Comparison of ENCODE assay signal across 14 mouse cellular contexts in genomic region chr4:116217046-116217445, GRCm38 (mm10). TPM values are rescaled to one million over a fixed set of nuclear protein-coding genes. Genes with fewer than 3 reads are reported as not detected.
A peak's percentile ranks its signal among the peaks of the same experiment; 100 is the strongest.
DNase-seq lines count a peak whose midpoint lies in the region; ATAC-seq and TF ChIP-seq lines count a peak whose summit lies in the region.
"Had no signal": no experiment of that assay in that cellular context is flagged by ENCODE, and none has a peak within 500 bp of the region (broad histone marks: within the 10 kb centered on the region; RNA-seq: fewer than 3 reads in every experiment).

No protein-coding gene starts in this region.

- H3K4me3 ChIP-seq in heart, embryonic 11.5 days (ENCODE audit: low read depth, low read length) = no peak overlapping the region
- H3K4me3 ChIP-seq in limb, embryonic 14.5 days (replicated peaks; ENCODE audit: low read length) = no peak overlapping the region
- H3K4me3 ChIP-seq in limb, embryonic 10.5 days = no peak overlapping the region
- H3K4me3 ChIP-seq: forebrain, embryonic 15.5 days; limb, embryonic 12.5 days had no signal

- H3K4me2 ChIP-seq in heart, embryonic 11.5 days = no peak overlapping the region
- H3K4me2 ChIP-seq in limb, embryonic 14.5 days (replicated peaks; ENCODE audit: low read depth, low read length, severe bottlenecking) = no peak overlapping the region
- H3K4me2 ChIP-seq: forebrain, embryonic 15.5 days; limb, embryonic 12.5 days had no signal

- no peaks in the 10 kb centered on the region for H3K36me3 ChIP-seq in heart, embryonic 11.5 days (ENCODE audit: control insufficient read depth, insufficient read depth, low read length)
- H3K36me3 ChIP-seq in limb, embryonic 14.5 days (ENCODE audit: control insufficient read depth, insufficient read depth, low read length) = no peaks in the 10 kb centered on the region
- H3K36me3 ChIP-seq in limb, embryonic 10.5 days = no peaks in the 10 kb centered on the region
- H3K36me3 ChIP-seq: forebrain, embryonic 15.5 days; limb, embryonic 12.5 days had no signal

- no peak overlapping the region for H3K9ac ChIP-seq in heart, embryonic 11.5 days (ENCODE audit: low read depth, low read length)
- H3K9ac ChIP-seq in limb, embryonic 14.5 days (ENCODE audit: low read depth, low read length, severe bottlenecking) = no peak overlapping the region
- H3K9ac ChIP-seq: forebrain, embryonic 15.5 days; limb, embryonic 12.5 days had no signal

- H3K27ac ChIP-seq in heart, embryonic 11.5 days (ENCODE audit: low read depth, low read length) = no peak overlapping the region
- no peak overlapping the region for H3K27ac ChIP-seq in limb, embryonic 14.5 days (replicated peaks; ENCODE audit: low read depth, low read length)
- H3K27ac ChIP-seq in limb, embryonic 10.5 days = no peak overlapping the region
- H3K27ac ChIP-seq: forebrain, embryonic 15.5 days; limb, embryonic 12.5 days; stomach, postnatal 0 days had no signal

- H3K9me3 ChIP-seq in heart, embryonic 11.5 days (replicated peaks; ENCODE audit: control insufficient read depth, low read length) = no peaks in the 10 kb centered on the region
- no peaks in the 10 kb centered on the region for H3K9me3 ChIP-seq in limb, embryonic 14.5 days (ENCODE audit: control insufficient read depth, low read length)
- H3K9me3 ChIP-seq in limb, embryonic 10.5 days (replicated peaks) = no peaks in the 10 kb centered on the region
- H3K9me3 ChIP-seq: forebrain, embryonic 15.5 days; limb, embryonic 12.5 days had no signal

- H3K27me3 ChIP-seq in heart, embryonic 11.5 days (ENCODE audit: control insufficient read depth, insufficient read depth, low read length) = no peaks in the 10 kb centered on the region
- H3K27me3 ChIP-seq in limb, embryonic 14.5 days (ENCODE audit: control insufficient read depth, insufficient read depth, low read length) = no peaks in the 10 kb centered on the region
- no peaks in the 10 kb centered on the region for H3K27me3 ChIP-seq in limb, embryonic 10.5 days (ENCODE audit: low read depth, poor library complexity, severe bottlenecking)
- H3K27me3 ChIP-seq: forebrain, embryonic 15.5 days; limb, embryonic 12.5 days had no signal

- H3K4me1 ChIP-seq in heart, embryonic 11.5 days (ENCODE audit: control insufficient read depth, insufficient read depth, low read length) = peaks cover 3% of the 10 kb centered on the region; the same call in 1 of the 2 replicates
- H3K4me1 ChIP-seq in limb, embryonic 14.5 days (ENCODE audit: control insufficient read depth, insufficient read depth, low read length) = no peaks in the 10 kb centered on the region
- H3K4me1 ChIP-seq in limb, embryonic 10.5 days = peaks cover 10% of the 10 kb centered on the region
- H3K4me1 ChIP-seq: limb, embryonic 12.5 days had no signal

- DNase-seq in heart, adult 8-10 months (ENCODE audit: low spot score) = peak; percentile 10
- DNase-seq in limb, embryonic 14.5 days (ENCODE audit: low spot score) = peak; percentile 32
- no peak for DNase-seq in limb, embryonic 10.5 days (ENCODE audit: low spot score)
- DNase-seq in adrenal gland, adult 8-10 months = peak; percentile 25
- peak; percentile 76 to 83 for DNase-seq in cerebellum, postnatal 25 days
- no peak for DNase-seq in c-Kit-positive CD71-positive TER-119-positive erythroid progenitor cells, embryonic 14.5 days (ENCODE audit: low spot score)
- no peak for DNase-seq in spleen, adult 18-20 months
- DNase-seq: lung, postnatal 36 days had no signal

- no peak for ATAC-seq in heart, embryonic 11.5 days (replicated peaks; ENCODE audit: insufficient number of reproducible peaks, low FRiP score, low TSS enrichment)
- ATAC-seq in limb, embryonic 14.5 days (ENCODE audit: low FRiP score, low read depth) = no peak
- ATAC-seq: forebrain, embryonic 15.5 days had no signal

- TF ChIP-seq POLR2A in limb, embryonic 14.5 days (IDR thresholded peaks at IDR 0.05; ENCODE audit: borderline replicate concordance, extremely low read depth, insufficient read depth, insufficient read length) = no peak

- WGBS in heart, embryonic 11.5 days (ENCODE audit: insufficient replicate concordance) = 35% methylated on average over 2 of the region's 2 CpGs
- 42% methylated on average over 2 of the region's 2 CpGs for WGBS in limb, embryonic 14.5 days
- 62% methylated on average over 2 of the region's 2 CpGs for WGBS in limb, embryonic 10.5 days

RNA-seq across cellular contexts. Expression of gene Pik3r3, which starts 4.4 kb away (rescaled TPM):
- total RNA-seq in heart, adult 8-10 months (2022) = 10 to 100 TPM in 3 of 4 experiments, 1 to 10 TPM in 1; 8.5 to 14.9 (median 11.9) TPM
- polyA plus RNA-seq in heart, embryonic 11.5 days (2014; fragmentation: Nextera tagmentation; extraction: Ambion mirVana) = 21.5 and 22.4 TPM in 2 replicates
- 24.8 and 27.1 TPM in 2 replicates for polyA plus RNA-seq in limb, embryonic 14.5 days (2012; rRNA removed)
- polyA plus RNA-seq in limb, embryonic 14.5 days (2014; fragmentation: Nextera tagmentation; extraction: Ambion mirVana) = 14.7 and 21.7 TPM in 2 replicates
- polyA plus RNA-seq in limb, embryonic 10.5 days (2016; fragmentation: Nextera tagmentation; extraction: Ambion mirVana) = 26.6 and 45.2 TPM in 2 replicates
- 10 to 100 TPM; 21.5 to 41.2 (median 31.1) TPM for total RNA-seq in adrenal gland, adult 8-10 months (2022)

RNA-seq across cellular contexts. Expression of gene Gm49337, which starts 43.9 kb away (rescaled TPM):
- not detected for total RNA-seq in heart, adult 8-10 months (2022)
- not detected in 2 replicates for polyA plus RNA-seq in heart, embryonic 11.5 days (2014; fragmentation: Nextera tagmentation; extraction: Ambion mirVana)
- not detected in 2 replicates for polyA plus RNA-seq in limb, embryonic 14.5 days (2012; rRNA removed)
- not detected in 2 replicates for polyA plus RNA-seq in limb, embryonic 14.5 days (2014; fragmentation: Nextera tagmentation; extraction: Ambion mirVana)
- not detected in 2 replicates for polyA plus RNA-seq in limb, embryonic 10.5 days (2016; fragmentation: Nextera tagmentation; extraction: Ambion mirVana)
- total RNA-seq in adrenal gland, adult 8-10 months (2022) = not detected
- total RNA-seq: hematopoietic stem cell, adult 5-6 weeks had no signal
- polyA plus RNA-seq: forebrain, embryonic 15.5 days; kidney, embryonic 14.5 days; limb, embryonic 12.5 days; stomach, postnatal 0 days had no signal

RNA-seq across cellular contexts. Expression of gene 1700042G07Rik, which starts 43.9 kb away (rescaled TPM):
- total RNA-seq in heart, adult 8-10 months (2022) = not detected
- polyA plus RNA-seq in heart, embryonic 11.5 days (2014; fragmentation: Nextera tagmentation; extraction: Ambion mirVana) = not detected in 2 replicates
- not detected in 2 replicates for polyA plus RNA-seq in limb, embryonic 14.5 days (2012; rRNA removed)
- not detected in 2 replicates for polyA plus RNA-seq in limb, embryonic 14.5 days (2014; fragmentation: Nextera tagmentation; extraction: Ambion mirVana)
- not detected in 2 replicates for polyA plus RNA-seq in limb, embryonic 10.5 days (2016; fragmentation: Nextera tagmentation; extraction: Ambion mirVana)
- total RNA-seq in adrenal gland, adult 8-10 months (2022) = not detected
- total RNA-seq: hematopoietic stem cell, adult 5-6 weeks had no signal
- polyA plus RNA-seq: forebrain, embryonic 15.5 days; kidney, embryonic 14.5 days; limb, embryonic 12.5 days; stomach, postnatal 0 days had no signal

RNA-seq across cellular contexts. Expression of gene Tspan1, which starts 49.6 kb away (rescaled TPM):
- under 1 TPM in 1 of 4 experiments, not detected in 3; 0.55 TPM for total RNA-seq in heart, adult 8-10 months (2022)
- not detected in 2 replicates for polyA plus RNA-seq in heart, embryonic 11.5 days (2014; fragmentation: Nextera tagmentation; extraction: Ambion mirVana)
- polyA plus RNA-seq in limb, embryonic 14.5 days (2012; rRNA removed) = not detected in 2 replicates
- not detected in 2 replicates for polyA plus RNA-seq in limb, embryonic 14.5 days (2014; fragmentation: Nextera tagmentation; extraction: Ambion mirVana)
- not detected in 2 replicates for polyA plus RNA-seq in limb, embryonic 10.5 days (2016; fragmentation: Nextera tagmentation; extraction: Ambion mirVana)
- total RNA-seq in adrenal gland, adult 8-10 months (2022) = not detected
- total RNA-seq: hematopoietic stem cell, adult 5-6 weeks had no signal

Comparison
In these comparisons a context has a peak if more than half of its experiments do, and no peak if none do; other contexts are left out.
1. DNase-seq: peak in heart, adult 8-10 months (single experiment), limb, embryonic 14.5 days (single experiment), adrenal gland, adult 8-10 months (single experiment) and cerebellum, postnatal 25 days (2 of 2); none in limb, embryonic 10.5 days (single experiment), c-Kit-positive CD71-positive TER-119-positive erythroid progenitor cells, embryonic 14.5 days (single experiment) and spleen, adult 18-20 months (0 of 2).